Mouse (Mus musculus) embryo, embryonic 11 days (tissue): ENCODE measurements at regions not wholly inside any gene's neighbourhood (a gene's known extent, or its start where the extent isn't known, plus 50 kb on each side); places are given as distances from the start of the nearest gene placed in this dataset.

Experiments
- DNase-seq: peaks from one replicate; pipeline ENCODE4 v3.0.0-alpha.2; 2015

DNA sequence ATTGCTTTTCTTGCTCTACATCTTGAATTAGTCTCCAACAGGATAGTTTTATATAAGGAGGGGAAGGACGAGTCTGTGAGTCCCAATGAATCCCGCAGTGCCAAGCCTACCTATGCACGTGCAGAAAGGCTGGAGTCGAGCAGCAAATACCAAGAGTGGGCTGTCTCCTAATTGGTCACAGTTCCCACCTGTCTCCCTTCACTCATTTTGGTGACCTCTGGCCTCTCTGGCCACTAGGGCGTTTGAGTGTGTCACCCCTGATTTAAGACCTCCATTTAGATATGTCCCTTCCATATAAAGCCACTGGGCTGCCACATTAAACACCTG lies 234.1 kb downstream of the Zfp36l1 start:
- DNase-seq: no peak

DNA sequence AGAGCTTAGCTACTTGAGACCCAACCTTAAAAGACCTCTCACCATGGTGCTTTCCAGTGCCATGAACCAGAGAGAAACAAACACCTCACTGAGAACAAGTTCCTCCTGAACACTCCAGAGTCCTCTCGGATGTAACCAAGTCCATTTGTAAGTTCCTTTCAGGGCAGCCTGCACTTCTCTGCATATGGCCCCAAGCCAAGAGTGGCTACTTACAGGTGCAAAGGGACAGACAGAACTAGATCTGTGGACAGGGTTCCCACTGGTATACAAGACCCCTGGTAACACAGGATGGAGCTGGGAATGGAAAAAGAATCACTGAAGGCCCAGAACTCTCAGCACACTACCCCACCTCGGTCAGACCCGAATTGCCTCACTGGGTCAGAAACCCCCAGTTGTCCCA lies 234.7 kb downstream of the Zfp36l1 start:
- no peak for DNase-seq

GRCm38 (mm10) chr12:79874333-79874732 lies 238.5 kb downstream of the Zfp36l1 start:
- DNase-seq: no peak

DNA sequence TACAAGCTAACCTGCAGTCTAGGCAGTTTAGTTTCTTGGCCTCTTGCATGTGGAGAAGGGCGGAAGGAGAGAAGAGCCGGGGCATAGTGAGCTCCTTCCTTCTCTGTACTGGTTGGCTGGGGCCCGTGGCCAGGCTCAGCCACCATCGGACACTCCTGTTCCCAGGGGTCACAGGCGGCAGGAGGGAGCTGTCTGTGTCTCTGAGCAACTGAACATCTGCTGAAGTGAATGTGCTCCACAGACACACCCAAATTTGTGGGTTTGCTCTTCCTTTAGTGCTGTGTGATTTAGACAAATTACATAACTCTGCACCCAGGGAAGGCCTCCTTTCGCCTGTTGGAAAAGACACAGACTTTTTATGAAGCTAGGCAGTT lies 247.6 kb downstream of the Zfp36l1 start:
- DNase-seq: no peak

GRCm38 (mm10) chr12:79864346-79865178 lies 248.3 kb downstream of the Zfp36l1 start:
- no peak for DNase-seq
